Mouse (Mus musculus): ENCODE data around the gene Atxn2. TPM values are rescaled to one million over a fixed set of nuclear protein-coding genes. Genes with fewer than 3 reads are reported as not detected.

Gene Atxn2
- polyA plus RNA-seq (2014; fragmentation: Nextera tagmentation; extraction: Ambion mirVana), result 99.2 and 102 TPM in 2 replicates

DNA sequence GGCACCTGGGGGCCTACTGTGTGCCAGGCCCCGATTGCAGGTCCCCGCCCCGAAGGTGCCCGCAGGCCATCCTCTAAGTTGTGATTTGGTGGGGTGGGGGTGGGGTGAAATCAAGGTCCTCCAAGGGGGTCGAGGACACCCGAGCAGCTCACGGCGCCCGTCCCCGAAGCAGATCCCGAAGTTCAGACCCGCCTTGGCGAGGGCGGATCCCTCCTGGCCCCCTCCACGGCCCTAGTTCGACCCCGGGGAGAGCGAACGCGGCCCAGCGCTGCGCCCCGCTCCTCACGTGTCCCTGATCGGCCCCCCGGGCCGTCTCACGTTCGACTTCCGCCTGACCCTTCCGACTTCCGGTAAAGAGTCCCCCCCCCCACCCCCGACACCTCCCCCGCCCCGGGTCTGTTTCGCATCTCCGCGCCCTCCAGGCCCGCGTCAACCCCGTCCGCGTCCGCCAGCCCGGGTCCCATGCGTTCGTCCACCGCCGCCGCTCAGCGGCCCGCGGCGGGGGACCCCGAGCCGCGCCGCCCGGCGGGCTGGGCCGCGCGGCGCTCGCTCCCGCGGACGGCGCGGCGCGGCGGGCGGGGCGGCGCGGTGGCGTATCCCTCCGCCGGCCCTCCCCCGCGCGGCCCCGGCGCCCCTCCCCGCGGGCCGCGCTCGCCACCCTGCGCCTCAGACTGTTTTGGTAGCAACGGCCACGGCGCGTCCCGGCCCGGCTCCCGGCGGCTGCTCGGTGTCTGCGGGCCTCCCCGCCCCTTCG, at the start of gene Atxn2:
Gene Atxn2 (plus strand): TSS at position 164 of the 754 bp plus-strand sequence.
- Histone ChIP-seq H3K4me2 (ENCODE audit: low read depth, low read length, severe bottlenecking) (peak within 1 kb of the TSS; percentile 85), H3K36me3 (ENCODE audit: control insufficient read depth, insufficient read depth, low read length) (no peaks in the 10 kb centered on the region), H3K4me1 (replicated peaks; ENCODE audit: control insufficient read depth, insufficient read depth, low read length) (peaks cover 5% of the 10 kb centered on the region; the same call in 1 of the 2 replicates), H3K27me3 (ENCODE audit: control insufficient read depth, insufficient read depth, low read length) (no peaks in the 10 kb centered on the region), H3K9me3 (ENCODE audit: control insufficient read depth, low read length) (no peaks in the 10 kb centered on the region), H3K27ac (ENCODE audit: low read depth, low read length) (peak within 1 kb of the TSS; percentile 90), H3K9ac (ENCODE audit: low read length) (peak within 1 kb of the TSS; percentile 98), H3K4me3 (ENCODE audit: low read depth, low read length) (peak within 1 kb of the TSS; percentile 99)
- under 1% methylated on average over 59 of the region's 103 CpGs for WGBS
- ATAC-seq (replicated peaks; ENCODE audit: low FRiP score) (peak; percentile 79), DNase-seq (ENCODE audit: low spot score) (peak; percentile 92)

- no peak overlapping the region for H3K27ac ChIP-seq (ENCODE audit: low read depth, low read length)
- DNase-seq (ENCODE audit: low spot score) (no peak), ATAC-seq (replicated peaks; ENCODE audit: low FRiP score) (no peak)
- peak overlapping the region; percentile 93 for H3K9ac ChIP-seq (ENCODE audit: low read length)
- no peaks in the 10 kb centered on the region; the same call in 1 of the 2 replicates for H3K36me3 ChIP-seq (ENCODE audit: control insufficient read depth, insufficient read depth, low read length)
- H3K27me3 ChIP-seq (ENCODE audit: control insufficient read depth, insufficient read depth, low read length), result no peaks in the 10 kb centered on the region
- peak overlapping the region; percentile 94 for H3K4me3 ChIP-seq (ENCODE audit: low read depth, low read length)
- H3K4me2 ChIP-seq (ENCODE audit: low read depth, low read length, severe bottlenecking), result peak overlapping the region; percentile 87
- 92% methylated on average over 5 of the region's 5 CpGs for WGBS
- no peaks in the 10 kb centered on the region for H3K9me3 ChIP-seq (ENCODE audit: control insufficient read depth, low read length)
- H3K4me1 ChIP-seq (replicated peaks; ENCODE audit: control insufficient read depth, insufficient read depth, low read length), result peaks cover 6% of the 10 kb centered on the region; the same call in 1 of the 2 replicates
These were observed 49.6 kb upstream of the Atxn2 start for GRCm38 (mm10) chr5:121661494-121661893.

GRCm38 (mm10) chr5:121663456-121663855, 47.7 kb upstream of the Atxn2 start:
- H3K4me1 ChIP-seq (replicated peaks; ENCODE audit: control insufficient read depth, insufficient read depth, low read length), result peaks cover 6% of the 10 kb centered on the region; the same call in 1 of the 2 replicates
- no peak overlapping the region for H3K4me2 ChIP-seq (ENCODE audit: low read depth, low read length, severe bottlenecking)
- no peak for ATAC-seq (replicated peaks; ENCODE audit: low FRiP score)
- no peak overlapping the region for H3K9ac ChIP-seq (ENCODE audit: low read length)
- H3K36me3 ChIP-seq (ENCODE audit: control insufficient read depth, insufficient read depth, low read length), result no peaks in the 10 kb centered on the region; the same call in 1 of the 2 replicates
- no peak for DNase-seq (ENCODE audit: low spot score)
- H3K27ac ChIP-seq (ENCODE audit: low read depth, low read length), result no peak overlapping the region
- H3K9me3 ChIP-seq (ENCODE audit: control insufficient read depth, low read length), result no peaks in the 10 kb centered on the region
- H3K27me3 ChIP-seq (ENCODE audit: control insufficient read depth, insufficient read depth, low read length), result no peaks in the 10 kb centered on the region
- H3K4me3 ChIP-seq (ENCODE audit: low read depth, low read length), result no peak overlapping the region
- 91% methylated on average over 8 of the region's 8 CpGs for WGBS

- WGBS, result 90% methylated on average over 6 of the region's 6 CpGs
- Histone ChIP-seq H3K27me3 (ENCODE audit: control insufficient read depth, insufficient read depth, low read length) (no peaks in the 10 kb centered on the region), H3K9ac (ENCODE audit: low read length) (no peak overlapping the region), H3K9me3 (ENCODE audit: control insufficient read depth, low read length) (no peaks in the 10 kb centered on the region), H3K4me1 (replicated peaks; ENCODE audit: control insufficient read depth, insufficient read depth, low read length) (peaks cover 6% of the 10 kb centered on the region; the same call in 1 of the 2 replicates), H3K36me3 (ENCODE audit: control insufficient read depth, insufficient read depth, low read length) (no peaks in the 10 kb centered on the region; the same call in 1 of the 2 replicates), H3K27ac (ENCODE audit: low read depth, low read length) (no peak overlapping the region), H3K4me2 (ENCODE audit: low read depth, low read length, severe bottlenecking) (no peak overlapping the region), H3K4me3 (ENCODE audit: low read depth, low read length) (no peak overlapping the region)
- ATAC-seq (replicated peaks; ENCODE audit: low FRiP score) (no peak), DNase-seq (ENCODE audit: low spot score) (no peak)
These were observed 47.1 kb upstream of the Atxn2 start for GRCm38 (mm10) chr5:121664078-121664477.

GRCm38 (mm10) chr5:121664971-121665370, 46.2 kb upstream of the Atxn2 start:
- H3K36me3 ChIP-seq (ENCODE audit: control insufficient read depth, insufficient read depth, low read length), result no peaks in the 10 kb centered on the region; the same call in 1 of the 2 replicates

GRCm38 (mm10) chr5:121667067-121667466, 44.1 kb upstream of the Atxn2 start:
- H3K9ac ChIP-seq (ENCODE audit: low read length), result no peak overlapping the region
- H3K9me3 ChIP-seq (ENCODE audit: control insufficient read depth, low read length), result no peaks in the 10 kb centered on the region
- DNase-seq (ENCODE audit: low spot score) (no peak), ATAC-seq (replicated peaks; ENCODE audit: low FRiP score) (no peak)
- H3K4me1 ChIP-seq (replicated peaks; ENCODE audit: control insufficient read depth, insufficient read depth, low read length), result no peaks in the 10 kb centered on the region
- WGBS, result 92% methylated on average over 4 of the region's 4 CpGs
- no peaks in the 10 kb centered on the region; the same call in 1 of the 2 replicates for H3K36me3 ChIP-seq (ENCODE audit: control insufficient read depth, insufficient read depth, low read length)
- H3K4me2 ChIP-seq (ENCODE audit: low read depth, low read length, severe bottlenecking), result no peak overlapping the region
- H3K4me3 ChIP-seq (ENCODE audit: low read depth, low read length), result no peak overlapping the region
- no peaks in the 10 kb centered on the region for H3K27me3 ChIP-seq (ENCODE audit: control insufficient read depth, insufficient read depth, low read length)
- H3K27ac ChIP-seq (ENCODE audit: low read depth, low read length), result no peak overlapping the region

More at GRCm38 (mm10) chr5:121664971-121665370, 46.2 kb upstream of the Atxn2 start:
- H3K27ac ChIP-seq (ENCODE audit: low read depth, low read length), result no peak overlapping the region
- no peak overlapping the region for H3K9ac ChIP-seq (ENCODE audit: low read length)
- DNase-seq (ENCODE audit: low spot score), result no peak
- H3K4me1 ChIP-seq (replicated peaks; ENCODE audit: control insufficient read depth, insufficient read depth, low read length), result peaks cover 6% of the 10 kb centered on the region; the same call in 1 of the 2 replicates
- H3K27me3 ChIP-seq (ENCODE audit: control insufficient read depth, insufficient read depth, low read length), result no peaks in the 10 kb centered on the region
- no peak for ATAC-seq (replicated peaks; ENCODE audit: low FRiP score)
- no peaks in the 10 kb centered on the region for H3K9me3 ChIP-seq (ENCODE audit: control insufficient read depth, low read length)
- WGBS, result 93% methylated on average over 9 of the region's 9 CpGs
- no peak overlapping the region for H3K4me3 ChIP-seq (ENCODE audit: low read depth, low read length)
- H3K4me2 ChIP-seq (ENCODE audit: low read depth, low read length, severe bottlenecking), result no peak overlapping the region

GRCm38 (mm10) chr5:121668411-121668810, 42.7 kb upstream of the Atxn2 start:
- Histone ChIP-seq H3K4me2 (ENCODE audit: low read depth, low read length, severe bottlenecking) (no peak overlapping the region), H3K27me3 (ENCODE audit: control insufficient read depth, insufficient read depth, low read length) (no peaks in the 10 kb centered on the region), H3K27ac (ENCODE audit: low read depth, low read length) (no peak overlapping the region), H3K9ac (ENCODE audit: low read length) (no peak overlapping the region), H3K4me1 (replicated peaks; ENCODE audit: control insufficient read depth, insufficient read depth, low read length) (no peaks in the 10 kb centered on the region), H3K4me3 (ENCODE audit: low read depth, low read length) (no peak overlapping the region), H3K36me3 (ENCODE audit: control insufficient read depth, insufficient read depth, low read length) (no peaks in the 10 kb centered on the region; the same call in 1 of the 2 replicates), H3K9me3 (ENCODE audit: control insufficient read depth, low read length) (no peaks in the 10 kb centered on the region)
- 82% methylated on average over 6 of the region's 6 CpGs for WGBS
- no peak for DNase-seq (ENCODE audit: low spot score)
- ATAC-seq (replicated peaks; ENCODE audit: low FRiP score), result no peak

DNA sequence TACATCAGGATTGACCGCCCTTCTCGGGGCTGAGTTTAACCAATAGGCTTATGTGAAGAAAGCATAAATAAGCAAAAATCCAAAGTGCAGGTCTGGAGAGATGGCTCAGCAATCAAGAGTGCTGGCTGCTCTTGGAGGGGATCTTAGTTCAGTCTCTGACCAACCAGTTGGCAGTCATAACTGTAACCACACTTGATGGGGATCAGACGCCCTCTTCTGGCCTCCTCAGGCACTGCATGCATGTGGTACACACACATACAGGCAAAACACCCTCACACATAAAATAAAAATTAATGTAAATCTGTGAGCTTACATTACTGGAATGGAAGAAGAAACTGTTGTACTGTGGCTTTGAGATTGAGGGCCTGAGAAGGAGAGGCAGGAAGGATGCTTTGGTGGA, 40.7 kb upstream of the Atxn2 start:
- no peak for DNase-seq (ENCODE audit: low spot score)
- Histone ChIP-seq H3K27ac (ENCODE audit: low read depth, low read length) (no peak overlapping the region), H3K4me1 (replicated peaks; ENCODE audit: control insufficient read depth, insufficient read depth, low read length) (no peaks in the 10 kb centered on the region), H3K9ac (ENCODE audit: low read length) (no peak overlapping the region), H3K4me3 (ENCODE audit: low read depth, low read length) (no peak overlapping the region), H3K4me2 (ENCODE audit: low read depth, low read length, severe bottlenecking) (no peak overlapping the region), H3K36me3 (ENCODE audit: control insufficient read depth, insufficient read depth, low read length) (no peaks in the 10 kb centered on the region; the same call in 1 of the 2 replicates), H3K9me3 (ENCODE audit: control insufficient read depth, low read length) (no peaks in the 10 kb centered on the region), H3K27me3 (ENCODE audit: control insufficient read depth, insufficient read depth, low read length) (no peaks in the 10 kb centered on the region)
- 81% methylated on average over 3 of the region's 3 CpGs for whole genome bisulfite sequencing
- ATAC-seq (replicated peaks; ENCODE audit: low FRiP score), result no peak

Data from forebrain, embryonic 11.5 days (tissue).